Mouse (Mus musculus) left cerebral cortex, adult 8-10 months (tissue): ENCODE measurements around the gene Pfn2. TPM values are rescaled to one million over a fixed set of nuclear protein-coding genes. Genes with fewer than 3 reads are reported as not detected.
"Not testable (repeated sequence)": the region's sequence is repeated elsewhere in the genome, so short reads cannot be mapped to it uniquely, and the experiment has no call there.

Experiments
- DNase-seq, 2 experiments: peaks; one replicate each; pipeline ENCODE4 v3.0.0; 2022; ENCODE audit warnings: low spot score in 2 of 2
- total RNA-seq, 4 experiments: library from RNA; stranded (reverse); gene quantifications; 2 replicates each; pipeline ENCODE4 v1.2.4; 2022

Gene Pfn2
- total RNA-seq = 100 to 1,000 TPM; 451 to 502 (median 485) TPM

- peak; percentile 69 to 76 for DNase-seq
Measured at GRCm38 (mm10) chr3:57847760-57848185, at the start of gene Pfn2. Gene Pfn2 (minus strand): TSS chr3:57848079.

- DNase-seq = peak in 1 of 2 experiments; percentile 36
Measured at GRCm38 (mm10) chr3:57882945-57883344, 35.1 kb upstream of the Pfn2 start.

GRCm38 (mm10) chr3:57846912-57847759, 743 bp downstream of the Pfn2 start:
- peak; percentile 45 to 60 for DNase-seq

- no peak for DNase-seq
Measured at GRCm38 (mm10) chr3:57846662-57846911, 1.3 kb downstream of the Pfn2 start.

GRCm38 (mm10) chr3:57845786-57846661, 1.9 kb downstream of the Pfn2 start:
- no peak for DNase-seq

- no peak for DNase-seq
Measured at GRCm38 (mm10) chr3:57843775-57844174, 4.1 kb downstream of the Pfn2 start.

- no peak for DNase-seq
Measured at GRCm38 (mm10) chr3:57836911-57837310, 11.0 kb downstream of the Pfn2 start.

- no peak for DNase-seq
Measured at GRCm38 (mm10) chr3:57833585-57833984, 14.3 kb downstream of the Pfn2 start.

- DNase-seq = no peak
Measured at GRCm38 (mm10) chr3:57825866-57826265, 22.0 kb downstream of the Pfn2 start.

GRCm38 (mm10) chr3:57815447-57815846, 32.4 kb downstream of the Pfn2 start:
- no peak for DNase-seq

- DNase-seq = not testable (repeated sequence)
Measured at GRCm38 (mm10) chr3:57795071-57795470, 52.8 kb downstream of the Pfn2 start.

Other genes with a start within 250 kb of the Pfn2 start
- 10 to 100 TPM; 18.5 to 20.9 (median 19.2) TPM for gene Commd2, start 196.4 kb downstream of the Pfn2 start, total RNA-seq
- gene Ankub1, start 155.3 kb downstream of the Pfn2 start, total RNA-seq = 1 to 10 TPM; 1.8 to 2.6 (median 2.3) TPM
- 100 to 1,000 TPM; 106 to 128 (median 110) TPM for gene Rnf13, start 112.0 kb downstream of the Pfn2 start, total RNA-seq